Mouse (Mus musculus) gastrocnemius, adult 2 months (tissue): ENCODE data around the gene Tacstd2. TPM values are rescaled to one million over a fixed set of nuclear protein-coding genes. Genes with fewer than 3 reads are reported as not detected.
"Not testable (repeated sequence)": the region's sequence is repeated elsewhere in the genome, so short reads cannot be mapped to it uniquely, and the experiment has no call there.

Source experiments
- DNase-seq: peaks from one replicate; pipeline ENCODE4 v3.0.0; 2022
- H3K27ac ChIP-seq: fragments of 200-600 bp; 2 replicates; pipeline ENCODE4 v1.8.1; 2022; ENCODE audit warnings: mild to moderate bottlenecking
- H3K4me3 ChIP-seq: fragments of 200-600 bp; 2 replicates; pipeline ENCODE4 v1.8.1; 2022; ENCODE audit warnings: mild to moderate bottlenecking, moderate library complexity
- CTCF ChIP-seq: fragments of 200-600 bp; IDR thresholded peaks from 2 replicates; pipeline ENCODE4 v1.8.1; 2022; ENCODE audit warnings: antibody characterized with exemption, mild to moderate bottlenecking, moderate library complexity
- intact Hi-C: fragments of 180-260 bp; cut with DNase I; formaldehyde crosslinking; loops from one replicate; pipeline ENCODE4 v1.15.1; 2025
- long read RNA-seq, 2 experiments: library from polyadenylated mRNA; stranded (forward); transcript quantifications; one replicate each; pipeline ENCODE4 v2.0.0; 2021
- total RNA-seq, 2 experiments: library from RNA; stranded (reverse); gene quantifications; 2 replicates each; pipeline ENCODE4 v1.2.3; 2021

Gene Tacstd2
- total RNA-seq = not detected
- long read RNA-seq, experiment 1 = 0 reads
- long read RNA-seq, experiment 2 = 0 reads

- DNase-seq = no peak
- TF ChIP-seq CTCF = no peak
- no peak within 1 kb of the TSS for H3K27ac ChIP-seq
- intact Hi-C loops = no loop called here
- no peak within 1 kb of the TSS for H3K4me3 ChIP-seq
Observed at GRCm38 (mm10) chr6:67535777-67536054, at the start of gene Tacstd2. TSS of gene Tacstd2 (minus strand) at chr6:67535796.

GRCm38 (mm10) chr6:67566270-67566669, 30.7 kb upstream of the Tacstd2 start:
- intact Hi-C loops = no loop called here
- TF ChIP-seq CTCF = no peak
- Histone ChIP-seq H3K27ac (no peak overlapping the region), H3K4me3 (no peak overlapping the region)
- no peak for DNase-seq

GRCm38 (mm10) chr6:67555376-67555775, 19.8 kb upstream of the Tacstd2 start:
- intact Hi-C loops = no loop called here
- no peak overlapping the region for H3K4me3 ChIP-seq
- no peak for DNase-seq
- TF ChIP-seq CTCF = no peak
- no peak overlapping the region for H3K27ac ChIP-seq

- Histone ChIP-seq H3K4me3 (no peak overlapping the region), H3K27ac (no peak overlapping the region)
- TF ChIP-seq CTCF = no peak
- no peak for DNase-seq
- intact Hi-C loops = no loop called here
Observed at GRCm38 (mm10) chr6:67549550-67549949, 14.0 kb upstream of the Tacstd2 start.

DNA sequence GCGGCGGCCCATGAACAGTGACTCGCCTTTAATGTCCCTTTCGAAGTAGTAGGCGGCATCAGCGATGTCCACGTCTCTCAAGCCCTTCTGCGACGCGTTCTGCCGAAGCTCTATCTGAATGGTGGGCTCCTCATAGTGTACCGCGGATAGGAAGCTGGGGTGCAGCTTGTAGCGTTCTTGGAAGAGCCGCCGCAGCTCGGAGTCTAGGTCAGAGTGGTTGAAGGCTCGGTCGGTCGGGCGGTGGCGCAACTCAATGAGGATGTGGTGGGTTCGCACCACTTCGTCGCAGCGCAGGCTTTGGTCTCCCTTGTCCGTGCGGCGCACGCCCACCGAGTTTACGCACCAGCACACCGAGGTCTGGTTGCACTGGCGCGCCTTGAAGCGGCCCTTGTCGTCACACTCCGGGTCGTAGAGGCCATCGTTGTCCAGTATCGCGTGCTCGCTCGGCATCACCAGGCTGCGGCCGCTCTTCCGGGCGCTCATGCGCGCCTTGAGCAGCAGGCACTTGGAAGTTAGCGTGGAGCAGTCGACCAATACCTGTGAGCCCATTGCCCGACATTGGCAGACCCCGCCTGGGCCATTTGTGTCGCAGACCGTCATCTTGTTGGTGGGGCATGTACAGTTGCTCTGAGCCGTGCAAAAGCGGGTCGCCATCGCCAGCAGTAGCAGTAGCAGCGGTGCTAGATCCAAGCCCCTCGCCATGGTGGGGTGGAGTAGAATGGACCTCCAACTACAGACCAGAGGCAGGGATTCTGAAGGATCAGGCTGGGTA, 405 bp downstream of the Tacstd2 start:
- TF ChIP-seq CTCF = no peak
- intact Hi-C loops = no loop called here
- no peak overlapping the region for H3K27ac ChIP-seq
- DNase-seq = no peak
- H3K4me3 ChIP-seq = no peak overlapping the region

DNA sequence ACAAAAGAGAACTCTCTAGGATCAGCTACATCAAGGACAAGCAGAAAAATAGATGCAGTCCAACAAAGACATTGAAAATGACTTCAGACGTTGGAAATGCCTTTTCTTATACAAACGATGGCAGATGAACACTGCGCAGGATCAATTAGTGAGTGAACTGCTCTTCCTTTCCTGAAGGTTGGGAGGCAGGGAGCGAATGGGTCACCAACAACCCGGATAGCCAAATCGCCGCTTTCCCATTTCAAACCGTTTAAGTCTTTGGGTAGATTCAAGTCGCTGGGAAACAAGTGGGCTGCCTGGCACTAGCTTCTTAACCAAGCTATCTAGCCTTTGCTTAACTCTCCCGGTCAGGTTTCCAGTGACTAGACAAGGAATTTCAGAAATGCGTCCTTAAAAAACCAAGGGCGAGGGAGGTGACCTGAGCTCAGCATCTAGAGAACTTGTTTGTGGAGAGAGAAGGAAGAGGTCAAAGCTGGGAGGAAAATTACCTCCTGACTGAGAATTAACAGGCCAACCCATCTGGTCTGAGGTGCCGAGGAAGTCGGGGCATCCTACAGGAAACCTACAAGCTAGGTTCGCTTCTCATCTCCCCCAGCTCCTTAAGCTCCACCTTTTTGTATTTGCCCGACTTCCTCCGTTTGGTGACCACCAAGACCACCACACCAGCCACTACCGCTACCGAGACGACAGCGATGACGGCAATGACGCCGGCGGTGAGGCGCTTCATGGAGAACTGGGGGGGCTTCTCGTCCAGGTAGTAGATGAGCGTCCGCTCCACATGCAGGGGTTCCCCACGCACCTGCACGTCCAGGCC, 1.2 kb downstream of the Tacstd2 start:
- no peak for DNase-seq
- Histone ChIP-seq H3K27ac (no peak overlapping the region), H3K4me3 (no peak overlapping the region)
- intact Hi-C loops = no loop called here
- TF ChIP-seq CTCF = no peak

- TF ChIP-seq CTCF = no peak
- no peak overlapping the region for H3K27ac ChIP-seq
- no peak overlapping the region for H3K4me3 ChIP-seq
- intact Hi-C loops = no loop called here
- DNase-seq = no peak
Observed at GRCm38 (mm10) chr6:67532665-67533440, 2.7 kb downstream of the Tacstd2 start.

GRCm38 (mm10) chr6:67531822-67532162, 3.8 kb downstream of the Tacstd2 start:
- Histone ChIP-seq H3K4me3 (no peak overlapping the region), H3K27ac (no peak overlapping the region)
- intact Hi-C loops = no loop called here
- no peak for DNase-seq
- no peak for TF ChIP-seq CTCF

GRCm38 (mm10) chr6:67530992-67531821, 4.4 kb downstream of the Tacstd2 start:
- H3K4me3 ChIP-seq = peak overlapping the region; percentile 20; the same call in 1 of the 2 replicates
- intact Hi-C loops = no loop called here
- TF ChIP-seq CTCF = peak; percentile 43
- no peak for DNase-seq
- no peak overlapping the region for H3K27ac ChIP-seq

GRCm38 (mm10) chr6:67526356-67526755, 9.2 kb downstream of the Tacstd2 start:
- intact Hi-C loops = no loop called here
- DNase-seq = no peak
- Histone ChIP-seq H3K4me3 (no peak overlapping the region), H3K27ac (no peak overlapping the region)
- no peak for TF ChIP-seq CTCF

GRCm38 (mm10) chr6:67510752-67511151, 24.8 kb downstream of the Tacstd2 start:
- no peak for DNase-seq
- peak; percentile 57 for TF ChIP-seq CTCF
- H3K27ac ChIP-seq = no peak overlapping the region
- H3K4me3 ChIP-seq = no peak overlapping the region
- intact Hi-C loops = no loop called here

- intact Hi-C loops = not testable (repeated sequence)
Observed at GRCm38 (mm10) chr6:67501938-67502337, 33.7 kb downstream of the Tacstd2 start.

More at GRCm38 (mm10) chr6:67501938-67502337, 33.7 kb downstream of the Tacstd2 start:
- H3K27ac ChIP-seq, DNase-seq, H3K4me3 ChIP-seq: not testable (repeated sequence)
